Mouse (Mus musculus) activated CD4-positive, CD25-positive, alpha-beta regulatory T cell, adult 9 weeks (primary cell): ENCODE data around the gene Btbd35f18. TPM values are rescaled to one million over a fixed set of nuclear protein-coding genes. Genes with fewer than 3 reads are reported as not detected.

Experiments
- polyA plus RNA-seq: library from polyadenylated mRNA; unstranded; fragments of 100-300 nt; shearing (Covaris generic); gene quantifications from one replicate; pipeline ENCODE4 v1.2.1, GENCODE M21; 2017

Gene Btbd35f18
- polyA plus RNA-seq: not detected

DNA sequence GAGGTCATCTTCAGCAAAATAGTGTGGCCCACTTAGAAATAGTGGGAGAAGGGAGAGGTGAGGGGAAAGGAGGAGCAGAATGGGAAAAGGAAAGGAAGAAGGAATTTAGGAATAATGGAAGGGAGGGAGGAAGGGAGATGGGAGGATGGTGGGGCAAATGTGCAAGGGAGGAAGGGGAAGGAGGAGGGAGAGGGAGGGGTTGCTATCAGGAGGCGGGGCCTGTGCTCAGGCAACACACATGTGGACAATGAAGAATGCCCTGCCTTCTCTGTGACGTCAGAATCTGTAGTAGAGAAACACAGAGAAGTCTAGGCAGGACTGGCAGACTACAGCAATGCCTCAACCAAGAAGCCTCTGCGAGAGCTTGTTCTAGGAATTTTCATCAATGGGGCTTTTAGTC is at the start of gene Btbd35f18:
Btbd35f18 (plus strand) TSS at position 301 of the 400 bp plus-strand sequence.

Other genes with a start within 250 kb of the Btbd35f18 start
- gene Btbd35f10, start 52.7 kb downstream of the Btbd35f18 start, polyA plus RNA-seq: not detected